Mouse (Mus musculus) heart, embryonic 13.5 days (tissue): ENCODE measurements around the gene Gpsm2. TPM values are rescaled to one million over a fixed set of nuclear protein-coding genes. Genes with fewer than 3 reads are reported as not detected.

ENCODE experiments used
- ATAC-seq: fragments of 200-750 bp; cut with Nextera tagmentation; 2 replicates; pipeline ENCODE4 v1.8.0; 2017; ENCODE audit warnings: moderate TSS enrichment; ENCODE audit not compliant: insufficient number of reproducible peaks, low FRiP score, low TSS enrichment; ENCODE audit errors: extremely low read depth
- H3K27ac ChIP-seq: fragments of 300-500 bp; sonication (generic); replicated peaks from 2 replicates; pipeline ENCODE4 v1.5.1; 2015; ENCODE audit warnings: moderate library complexity, mild to moderate bottlenecking, inconsistent platforms
- H3K27me3 ChIP-seq: fragments of 300-500 bp; sonication (generic); replicated peaks from 2 replicates; pipeline ENCODE4 v1.6.1; 2015; ENCODE audit warnings: mild to moderate bottlenecking, inconsistent platforms
- H3K36me3 ChIP-seq: fragments of 300-500 bp; sonication (generic); 2 replicates; pipeline ENCODE4 v1.6.1; 2015; ENCODE audit warnings: mild to moderate bottlenecking, inconsistent platforms
- H3K4me1 ChIP-seq: fragments of 300-500 bp; sonication (generic); 2 replicates; pipeline ENCODE4 v1.6.1; 2015; ENCODE audit warnings: inconsistent platforms
- H3K4me2 ChIP-seq: fragments of 300-500 bp; sonication (generic); 2 replicates; pipeline ENCODE4 v1.6.1; 2015; ENCODE audit warnings: inconsistent platforms, mild to moderate bottlenecking, moderate library complexity
- H3K4me3 ChIP-seq: fragments of 300-500 bp; sonication (generic); 2 replicates; pipeline ENCODE4 v1.5.1; 2015; ENCODE audit warnings: moderate library complexity, mild to moderate bottlenecking, inconsistent platforms
- H3K9ac ChIP-seq: fragments of 300-500 bp; sonication (generic); 2 replicates; pipeline ENCODE4 v1.6.1; 2015; ENCODE audit warnings: inconsistent platforms, mild to moderate bottlenecking, moderate library complexity
- H3K9me3 ChIP-seq: fragments of 300-500 bp; sonication (generic); 2 replicates; pipeline ENCODE4 v1.6.1; 2016; ENCODE audit warnings: inconsistent platforms
- WGBS: fragments of 180-500 bp; shearing (Covaris S2); methylation state at CpG from one replicate; pipeline ENCODE4 v1.1.7; 2015; ENCODE audit warnings: mixed read lengths; 5-methylcytosine and 5-hydroxymethylcytosine counted together
- polyA plus RNA-seq: library from polyadenylated mRNA; unstranded; fragments of >200 nt; fragmentation: Nextera tagmentation; extraction: Ambion mirVana; gene quantifications from 2 replicates; pipeline ENCODE4 v1.2.1, GENCODE M21; 2015

The Gpsm2 gene
- polyA plus RNA-seq, 1 experiment from 2014 or later, result 27.1 TPM

GRCm38 (mm10) chr3:108721076-108721991, 775 bp downstream of the Gpsm2 start:
- H3K9ac ChIP-seq, result peak overlapping the region; percentile 97
- peak overlapping the region; percentile 79 for H3K4me2 ChIP-seq
- peak overlapping the region; percentile 83 for H3K4me3 ChIP-seq
- H3K27me3 ChIP-seq, result no peaks in the 10 kb centered on the region
- no peaks in the 10 kb centered on the region for H3K36me3 ChIP-seq
- H3K4me1 ChIP-seq, result peaks cover 20% of the 10 kb centered on the region
- ATAC-seq, result no peak
- no peaks in the 10 kb centered on the region for H3K9me3 ChIP-seq
- WGBS, result 1% methylated on average over 44 of the region's 44 CpGs
- H3K27ac ChIP-seq, result peak overlapping the region; percentile 91

- H3K4me3 ChIP-seq, result no peak overlapping the region
- no peak for ATAC-seq
- no peaks in the 10 kb centered on the region for H3K9me3 ChIP-seq
- peak overlapping the region; percentile 52; the same call in 1 of the 2 replicates for H3K9ac ChIP-seq
- 85% methylated on average over 3 of the region's 3 CpGs for WGBS
- H3K27me3 ChIP-seq, result no peaks in the 10 kb centered on the region
- H3K4me2 ChIP-seq, result no peak overlapping the region; the same call in 1 of the 2 replicates
- H3K36me3 ChIP-seq, result no peaks in the 10 kb centered on the region
- peaks cover 23% of the 10 kb centered on the region for H3K4me1 ChIP-seq
- no peak overlapping the region for H3K27ac ChIP-seq
Measured at GRCm38 (mm10) chr3:108719761-108720160, 2.3 kb downstream of the Gpsm2 start.

DNA sequence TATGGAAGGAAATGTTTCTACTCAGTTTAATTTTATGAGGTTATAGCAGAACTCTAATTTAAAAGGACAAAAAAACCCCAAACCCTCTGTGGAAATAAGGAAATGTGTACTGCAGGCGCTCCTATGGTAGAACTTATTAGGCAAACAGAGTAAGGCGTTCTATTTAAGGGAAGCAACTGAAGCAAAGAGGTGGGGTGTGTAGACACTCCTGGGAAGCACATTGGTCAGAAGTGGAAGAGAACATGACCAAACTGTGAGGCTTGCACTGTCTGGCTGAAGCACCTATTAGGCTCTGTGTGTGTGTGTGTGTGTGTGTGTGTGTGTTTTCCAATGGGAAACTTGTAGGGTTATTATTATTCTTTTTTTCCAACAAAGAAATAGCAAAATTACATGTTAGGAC, 2.8 kb downstream of the Gpsm2 start:
- no peaks in the 10 kb centered on the region for H3K36me3 ChIP-seq
- H3K27ac ChIP-seq, result no peak overlapping the region
- H3K27me3 ChIP-seq, result no peaks in the 10 kb centered on the region
- no peak overlapping the region for H3K4me3 ChIP-seq
- WGBS, result 80% methylated on average over 2 of the region's 2 CpGs
- H3K4me1 ChIP-seq, result peaks cover 23% of the 10 kb centered on the region
- H3K9ac ChIP-seq, result no peak overlapping the region
- no peaks in the 10 kb centered on the region for H3K9me3 ChIP-seq
- H3K4me2 ChIP-seq, result no peak overlapping the region
- no peak for ATAC-seq

- Histone ChIP-seq H3K36me3 (no peaks in the 10 kb centered on the region), H3K27ac (no peak overlapping the region), H3K4me2 (no peak overlapping the region), H3K9ac (no peak overlapping the region), H3K9me3 (no peaks in the 10 kb centered on the region), H3K4me3 (no peak overlapping the region), H3K27me3 (no peaks in the 10 kb centered on the region), H3K4me1 (peaks cover 28% of the 10 kb centered on the region)
- ATAC-seq, result no peak
- WGBS, result 88% methylated on average over 3 of the region's 3 CpGs
Measured at GRCm38 (mm10) chr3:108717896-108718502, 4.1 kb downstream of the Gpsm2 start.

- Histone ChIP-seq H3K27me3 (no peaks in the 10 kb centered on the region), H3K4me3 (no peak overlapping the region), H3K9ac (no peak overlapping the region), H3K27ac (no peak overlapping the region), H3K36me3 (no peaks in the 10 kb centered on the region), H3K9me3 (no peaks in the 10 kb centered on the region), H3K4me1 (peaks cover 18% of the 10 kb centered on the region), H3K4me2 (no peak overlapping the region)
- no peak for ATAC-seq
- WGBS, result 76% methylated on average over 4 of the region's 4 CpGs
Measured at GRCm38 (mm10) chr3:108714837-108715236, 7.3 kb downstream of the Gpsm2 start.

- H3K27ac ChIP-seq, result no peak overlapping the region
- no peaks in the 10 kb centered on the region for H3K36me3 ChIP-seq
- no peak for ATAC-seq
- no peak overlapping the region for H3K4me2 ChIP-seq
- no peak overlapping the region for H3K4me3 ChIP-seq
- H3K9me3 ChIP-seq, result no peaks in the 10 kb centered on the region
- H3K9ac ChIP-seq, result no peak overlapping the region
- peaks cover 13% of the 10 kb centered on the region for H3K4me1 ChIP-seq
- 60% methylated on average over 3 of the region's 3 CpGs for WGBS
- no peaks in the 10 kb centered on the region for H3K27me3 ChIP-seq
Measured at GRCm38 (mm10) chr3:108713065-108713675, 8.9 kb downstream of the Gpsm2 start.

DNA sequence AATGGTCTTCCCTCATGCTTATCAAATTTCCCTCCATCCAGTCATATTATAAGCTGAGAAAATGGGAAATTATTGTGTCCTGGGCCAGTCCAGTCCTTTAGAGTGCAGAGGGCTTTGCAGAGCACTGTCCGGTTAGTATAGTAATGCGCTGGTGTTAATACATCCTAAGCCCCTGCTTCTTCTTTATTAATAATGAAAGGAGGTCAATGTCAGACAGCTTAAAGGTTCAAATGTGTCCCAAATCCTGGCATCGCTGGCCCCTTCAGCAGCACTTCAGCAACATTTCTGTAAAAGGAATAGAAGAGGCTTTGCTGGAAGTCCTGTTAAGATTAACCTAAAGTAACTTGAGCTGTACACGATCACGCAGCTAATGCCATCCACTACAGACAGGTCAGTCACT, 10.8 kb downstream of the Gpsm2 start:
- Histone ChIP-seq H3K27ac (no peak overlapping the region), H3K4me2 (no peak overlapping the region), H3K27me3 (no peaks in the 10 kb centered on the region), H3K4me1 (peaks cover 13% of the 10 kb centered on the region), H3K9me3 (no peaks in the 10 kb centered on the region), H3K36me3 (no peaks in the 10 kb centered on the region), H3K9ac (no peak overlapping the region), H3K4me3 (no peak overlapping the region)
- WGBS, result 87% methylated on average over 5 of the region's 5 CpGs
- ATAC-seq, result no peak

DNA sequence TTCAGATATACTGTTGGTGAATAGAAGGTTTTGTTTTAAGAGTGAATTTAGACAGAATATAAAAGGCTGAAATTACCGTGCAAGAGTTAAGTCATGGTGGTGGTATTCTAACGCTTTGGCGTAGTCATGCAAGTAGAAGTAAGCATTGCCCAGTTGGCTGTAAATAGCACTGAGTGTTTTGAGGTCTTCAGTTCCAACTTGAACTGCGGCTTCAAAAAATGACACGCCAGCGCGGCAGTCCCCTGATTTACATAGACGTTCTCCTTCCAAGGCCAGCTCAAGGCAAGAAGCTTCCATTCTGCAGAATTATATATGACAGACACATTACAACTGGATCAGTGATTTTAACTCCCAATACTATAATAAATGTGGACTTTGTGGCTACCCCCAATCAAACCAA, 19.3 kb downstream of the Gpsm2 start:
- no peaks in the 10 kb centered on the region for H3K4me1 ChIP-seq
- H3K4me2 ChIP-seq, result no peak overlapping the region
- H3K9ac ChIP-seq, result no peak overlapping the region
- 93% methylated on average over 8 of the region's 8 CpGs for WGBS
- H3K9me3 ChIP-seq, result no peaks in the 10 kb centered on the region
- H3K36me3 ChIP-seq, result peaks cover 46% of the 10 kb centered on the region
- no peak overlapping the region for H3K4me3 ChIP-seq
- no peak overlapping the region for H3K27ac ChIP-seq
- no peaks in the 10 kb centered on the region for H3K27me3 ChIP-seq
- no peak for ATAC-seq

- no peak overlapping the region for H3K4me2 ChIP-seq
- H3K4me3 ChIP-seq, result no peak overlapping the region
- no peak overlapping the region for H3K9ac ChIP-seq
- 65% methylated on average over 1 of the region's 1 CpGs for WGBS
- no peak for ATAC-seq
- no peak overlapping the region for H3K27ac ChIP-seq
- H3K9me3 ChIP-seq, result no peaks in the 10 kb centered on the region
- H3K4me1 ChIP-seq, result no peaks in the 10 kb centered on the region
- peaks cover 60% of the 10 kb centered on the region for H3K36me3 ChIP-seq
- no peaks in the 10 kb centered on the region for H3K27me3 ChIP-seq
Measured at GRCm38 (mm10) chr3:108701256-108701655, 20.9 kb downstream of the Gpsm2 start.

DNA sequence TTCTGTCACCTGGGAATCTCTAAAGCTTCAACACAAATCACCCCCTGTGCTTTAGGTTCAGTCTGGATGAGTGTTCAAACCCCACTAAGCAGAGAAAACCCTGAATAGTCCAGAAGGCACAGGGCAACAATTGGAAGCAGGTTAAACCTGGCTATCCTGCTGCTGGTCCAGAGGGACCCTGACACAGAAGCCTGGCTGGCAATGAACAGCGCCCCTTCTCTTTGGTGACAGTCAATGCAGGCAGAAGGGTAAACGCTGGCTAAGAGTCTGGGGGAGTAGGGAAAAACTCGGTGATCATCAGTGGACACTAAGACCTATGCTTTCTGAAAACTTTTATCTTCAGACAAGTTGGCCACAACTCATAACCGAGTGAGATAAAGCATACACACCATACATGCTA, 22.3 kb downstream of the Gpsm2 start:
- Histone ChIP-seq H3K4me2 (no peak overlapping the region), H3K9me3 (no peaks in the 10 kb centered on the region), H3K4me1 (no peaks in the 10 kb centered on the region), H3K4me3 (no peak overlapping the region), H3K36me3 (peaks cover 69% of the 10 kb centered on the region), H3K9ac (no peak overlapping the region), H3K27me3 (no peaks in the 10 kb centered on the region), H3K27ac (no peak overlapping the region)
- 89% methylated on average over 4 of the region's 4 CpGs for WGBS
- no peak for ATAC-seq

DNA sequence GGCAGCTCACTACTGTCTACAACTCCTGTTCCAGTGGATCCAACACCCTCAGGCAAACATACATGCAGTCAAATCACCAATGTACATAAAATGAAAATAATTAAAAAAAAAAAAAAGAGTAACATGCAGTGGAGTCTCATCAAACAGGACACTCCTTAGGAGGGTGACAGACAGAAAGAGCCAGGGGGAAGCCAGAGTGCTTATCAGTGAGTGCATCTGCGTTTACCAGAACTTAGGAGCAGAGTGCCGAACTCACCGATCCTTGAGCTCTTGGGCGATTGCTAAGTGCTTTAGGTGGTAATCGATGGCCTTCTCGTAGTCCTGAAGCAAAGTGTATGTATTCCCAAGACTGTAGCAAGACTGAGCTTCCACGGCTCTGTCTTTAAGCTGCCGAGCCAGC, 23.4 kb downstream of the Gpsm2 start:
- Histone ChIP-seq H3K9me3 (no peaks in the 10 kb centered on the region), H3K27ac (no peak overlapping the region), H3K36me3 (peaks cover 80% of the 10 kb centered on the region), H3K4me2 (no peak overlapping the region), H3K4me1 (no peaks in the 10 kb centered on the region), H3K9ac (no peak overlapping the region), H3K27me3 (no peaks in the 10 kb centered on the region), H3K4me3 (no peak overlapping the region)
- ATAC-seq, result no peak
- 86% methylated on average over 8 of the region's 8 CpGs for WGBS
